Mouse (Mus musculus) testis, postnatal 10 days (tissue): ENCODE results near the gene Gpr18.

Source experiments
- DNase-seq: peaks from one replicate; pipeline ENCODE4 v3.0.0; 2021; ENCODE audit warnings: low spot score

Gene Gpr18

DNA sequence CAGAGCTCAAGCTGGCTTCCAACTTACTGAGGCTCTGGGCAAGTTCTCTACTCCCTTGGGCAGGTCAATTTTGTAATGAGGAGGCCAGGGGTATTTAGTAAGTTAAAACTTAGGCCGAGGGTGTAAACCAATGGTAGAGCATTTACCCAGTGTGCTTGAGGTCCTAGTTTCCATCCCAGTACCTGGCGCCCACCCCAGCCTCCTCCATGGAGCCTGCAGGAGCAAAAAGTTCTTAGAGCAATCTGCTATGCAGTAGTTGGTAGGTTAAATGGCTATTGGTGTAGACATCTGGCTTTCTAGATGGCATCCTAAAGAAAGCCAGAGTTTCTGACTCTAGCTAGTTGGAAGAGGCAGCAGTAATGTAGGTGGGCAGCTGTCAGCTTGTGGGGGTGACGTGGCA is 33.9 kb upstream of the Gpr18 start:
- DNase-seq = no peak

GRCm38 (mm10) chr14:121947966-121948365 is 32.4 kb upstream of the Gpr18 start:
- no peak for DNase-seq

GRCm38 (mm10) chr14:121947201-121947760 is 31.7 kb upstream of the Gpr18 start:
- no peak for DNase-seq

- no peak for DNase-seq
Observed at GRCm38 (mm10) chr14:121946728-121947127, 31.1 kb upstream of the Gpr18 start.

GRCm38 (mm10) chr14:121946131-121946530 is 30.6 kb upstream of the Gpr18 start:
- no peak for DNase-seq

GRCm38 (mm10) chr14:121939582-121939981 is 24.0 kb upstream of the Gpr18 start:
- no peak for DNase-seq

DNA sequence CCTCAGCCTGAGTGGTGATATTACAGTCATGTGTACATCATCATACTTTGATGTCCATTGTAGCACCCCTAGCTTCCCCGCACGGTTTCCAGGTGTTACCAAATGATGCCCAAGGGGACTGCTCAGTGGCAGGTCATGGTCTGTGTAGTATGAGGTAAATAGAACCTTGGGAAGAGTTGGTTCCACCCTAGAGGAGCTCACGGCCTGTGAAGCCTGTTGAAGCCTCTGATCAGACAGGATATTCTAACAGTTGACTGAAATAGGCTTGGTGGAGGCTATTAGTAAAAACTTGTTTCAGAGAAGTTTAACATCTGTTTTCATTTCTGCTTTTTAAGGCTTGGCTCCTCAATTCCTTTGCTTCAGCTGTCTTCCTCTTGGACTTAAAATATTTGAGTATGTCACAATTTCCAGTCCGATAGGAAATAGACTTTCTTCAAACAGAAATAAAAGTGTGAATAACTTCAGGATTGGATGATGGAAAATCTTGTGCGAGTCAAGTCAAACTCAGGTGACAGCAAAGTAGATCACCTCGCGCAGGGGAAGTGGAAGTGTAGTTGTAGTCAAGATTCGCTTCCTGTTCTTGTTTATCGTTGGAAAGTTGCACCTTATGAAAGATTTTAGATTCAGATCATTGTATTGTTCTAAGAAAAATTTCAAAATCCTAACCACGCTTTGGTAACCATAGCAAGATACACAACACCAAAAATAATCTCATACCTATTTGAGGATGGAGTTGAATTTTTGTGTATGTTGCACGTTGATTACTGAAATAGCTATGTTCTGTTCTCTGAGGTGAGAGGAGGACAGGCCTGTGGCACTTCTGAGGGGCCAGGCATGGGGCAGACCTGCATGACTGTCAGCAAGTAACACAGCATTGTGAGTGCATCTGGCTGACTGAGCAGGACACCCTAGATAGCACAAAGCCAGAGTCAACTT is 22.9 kb upstream of the Gpr18 start:
- DNase-seq = no peak

GRCm38 (mm10) chr14:121937601-121938255 is 22.1 kb upstream of the Gpr18 start:
- DNase-seq = no peak

DNA sequence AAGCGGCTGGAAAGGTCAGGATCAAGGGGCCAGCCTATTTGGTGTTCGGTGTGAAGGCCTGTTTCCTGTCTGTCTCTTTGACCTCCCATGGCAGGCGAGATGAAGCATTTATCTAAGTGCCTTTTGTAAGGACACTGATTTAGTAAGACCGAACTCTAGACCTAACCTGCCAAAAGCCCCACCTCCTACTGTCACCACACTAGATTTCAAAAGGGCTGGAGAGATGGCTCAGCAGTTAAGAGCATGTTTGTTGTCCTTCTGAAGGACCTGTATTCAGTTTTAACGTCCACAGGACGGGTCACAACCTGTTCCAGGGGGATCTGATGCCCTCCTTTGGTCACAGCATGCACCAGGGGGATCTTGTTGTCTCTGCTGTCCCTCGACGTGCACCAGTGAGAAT is 21.3 kb upstream of the Gpr18 start:
- no peak for DNase-seq

DNA sequence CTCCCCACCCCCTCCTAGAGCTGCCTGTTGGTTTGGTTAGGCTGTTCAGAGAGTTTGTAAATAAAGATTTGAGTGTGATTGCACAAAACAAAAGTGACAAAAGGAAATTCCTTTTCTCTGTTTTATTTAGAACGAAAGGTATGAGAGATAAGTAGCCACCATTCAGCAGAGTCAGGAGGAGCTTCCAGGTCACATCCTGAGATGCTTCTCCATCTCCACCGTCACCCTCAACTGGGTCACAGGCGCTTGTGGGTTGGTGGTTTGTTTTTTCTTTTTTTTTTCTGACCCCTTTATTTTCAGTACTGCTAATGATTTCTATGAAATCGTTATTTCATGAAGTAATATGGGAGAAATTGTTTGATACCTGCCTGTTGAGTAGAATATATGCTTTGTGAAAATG is 20.8 kb upstream of the Gpr18 start:
- DNase-seq = no peak

- DNase-seq = no peak
Observed at GRCm38 (mm10) chr14:121934597-121934946, 19.0 kb upstream of the Gpr18 start.

DNA sequence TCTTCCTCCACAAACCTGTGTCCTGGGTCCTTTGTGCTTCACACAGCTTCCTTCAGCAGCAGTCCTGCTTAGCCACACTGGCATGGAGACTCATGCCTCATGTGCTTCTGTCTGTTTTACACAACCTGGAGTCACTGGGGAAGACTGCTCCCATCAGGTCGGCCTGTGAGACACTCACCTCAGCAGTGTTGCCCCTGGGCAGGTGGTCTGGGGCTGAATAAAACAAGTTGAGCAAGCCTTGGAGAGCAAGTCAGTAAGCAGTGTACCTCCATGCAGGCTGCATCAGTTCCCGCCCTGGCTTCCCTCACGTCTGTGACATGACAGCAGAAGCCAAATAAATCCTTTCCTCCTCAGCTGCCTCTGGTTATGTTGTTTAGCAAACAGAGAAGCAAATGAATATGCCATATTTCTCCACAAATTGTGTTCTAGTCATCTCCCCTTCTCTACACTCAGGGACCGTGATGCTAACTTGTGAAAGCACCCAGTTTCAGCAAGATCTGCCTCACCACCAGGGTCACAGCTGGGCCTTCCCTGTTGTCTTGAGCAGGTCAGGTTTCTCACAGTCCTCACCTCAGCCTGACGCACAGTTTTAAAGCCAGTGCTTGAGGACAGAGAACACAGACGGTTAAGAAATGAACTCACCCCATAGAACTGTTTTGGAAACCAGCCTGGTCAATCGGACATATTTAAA is 18.5 kb upstream of the Gpr18 start:
- DNase-seq = no peak

DNA sequence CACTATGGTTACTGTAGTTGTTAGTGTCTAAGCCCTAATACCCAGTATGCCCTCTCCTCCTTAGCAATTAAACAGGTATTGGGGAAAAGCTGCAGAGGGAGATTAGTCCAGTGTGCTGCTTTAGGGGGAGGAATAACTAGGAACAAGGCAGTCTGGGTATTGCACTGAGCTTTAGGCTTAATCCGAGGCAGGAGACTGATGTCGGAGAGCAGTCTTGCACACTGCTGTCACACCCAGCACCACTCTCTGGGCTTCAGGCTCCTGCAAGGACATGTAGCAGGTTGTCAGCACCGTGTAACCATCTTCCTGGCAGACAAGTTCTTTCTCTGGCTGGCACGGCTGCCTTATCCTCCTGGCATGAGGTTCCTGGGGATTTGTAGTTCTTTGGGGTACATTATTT is 16.6 kb upstream of the Gpr18 start:
- DNase-seq = no peak

- no peak for DNase-seq
Observed at GRCm38 (mm10) chr14:121931594-121931993, 16.0 kb upstream of the Gpr18 start.

DNA sequence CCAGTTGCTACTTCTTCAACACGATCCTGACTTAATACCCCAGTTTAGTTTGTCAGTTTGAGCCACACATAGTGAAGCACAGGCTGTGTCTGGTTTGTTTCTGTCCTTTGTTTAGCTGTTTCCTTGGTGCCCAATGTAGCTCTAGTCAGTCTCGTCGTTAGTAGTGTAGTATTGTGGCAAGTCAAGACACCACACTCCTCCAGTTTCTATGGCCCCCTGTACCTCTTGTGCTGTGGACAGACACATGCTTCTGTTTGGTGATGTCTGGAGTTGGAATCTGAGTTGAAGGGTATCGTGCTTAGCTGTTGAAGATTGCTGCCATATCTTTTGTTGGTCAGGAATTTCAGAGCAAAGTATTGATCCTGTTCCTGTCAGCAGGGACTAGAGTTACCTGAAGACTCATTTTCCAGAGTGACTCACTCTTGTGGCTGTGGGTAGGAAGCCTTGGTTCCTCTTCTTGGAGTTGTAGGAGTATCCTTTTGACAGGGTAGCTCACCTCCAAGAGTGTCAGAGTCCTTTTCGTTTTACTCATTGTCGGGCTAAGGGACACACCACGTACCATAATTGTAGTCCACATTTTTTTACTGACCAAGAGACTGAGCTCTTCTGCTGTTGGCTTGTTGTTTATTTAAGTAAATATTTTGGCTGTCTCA is 15.3 kb upstream of the Gpr18 start:
- no peak for DNase-seq

- no peak for DNase-seq
Observed at GRCm38 (mm10) chr14:121929243-121929951, 13.8 kb upstream of the Gpr18 start.

DNA sequence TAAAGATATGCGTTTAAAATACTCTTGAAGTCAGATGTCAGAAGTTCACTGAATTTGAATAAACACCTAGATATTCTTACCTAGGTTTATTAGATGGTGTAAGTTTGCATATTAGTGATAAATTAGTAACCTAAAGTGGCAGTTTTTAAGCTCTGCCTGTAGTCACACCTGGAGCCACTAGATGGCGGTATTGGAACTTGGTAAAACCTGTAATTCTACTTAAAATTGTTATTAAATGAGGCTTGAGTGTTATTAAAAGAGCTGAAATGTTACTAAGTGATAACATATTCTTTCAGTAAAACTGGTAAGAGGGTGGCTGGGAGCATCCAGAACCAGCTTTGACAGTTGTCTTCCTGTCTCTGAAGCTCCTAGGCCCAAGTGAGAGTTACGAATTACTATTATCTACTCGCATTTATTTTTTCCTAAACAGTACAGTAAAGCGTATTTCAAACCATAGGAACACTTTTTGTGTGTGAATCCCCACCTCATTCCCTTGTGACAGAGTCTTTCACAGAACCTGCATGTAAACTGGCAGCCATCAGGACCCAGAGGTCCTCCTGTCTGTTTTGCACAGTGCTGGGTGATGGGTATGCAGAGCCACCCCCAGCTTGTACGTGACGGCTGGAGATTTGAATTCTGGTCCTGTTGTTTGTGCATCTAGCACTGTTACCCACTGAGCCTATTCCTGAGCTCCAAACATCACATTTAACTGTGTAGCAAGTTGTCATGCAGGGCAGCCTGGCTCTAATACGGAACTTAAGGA is 13.0 kb upstream of the Gpr18 start:
- peak; percentile 77 for DNase-seq

GRCm38 (mm10) chr14:121927451-121927850 is 11.9 kb upstream of the Gpr18 start:
- no peak for DNase-seq

- no peak for DNase-seq
Observed at GRCm38 (mm10) chr14:121926901-121927300, 11.3 kb upstream of the Gpr18 start.

DNA sequence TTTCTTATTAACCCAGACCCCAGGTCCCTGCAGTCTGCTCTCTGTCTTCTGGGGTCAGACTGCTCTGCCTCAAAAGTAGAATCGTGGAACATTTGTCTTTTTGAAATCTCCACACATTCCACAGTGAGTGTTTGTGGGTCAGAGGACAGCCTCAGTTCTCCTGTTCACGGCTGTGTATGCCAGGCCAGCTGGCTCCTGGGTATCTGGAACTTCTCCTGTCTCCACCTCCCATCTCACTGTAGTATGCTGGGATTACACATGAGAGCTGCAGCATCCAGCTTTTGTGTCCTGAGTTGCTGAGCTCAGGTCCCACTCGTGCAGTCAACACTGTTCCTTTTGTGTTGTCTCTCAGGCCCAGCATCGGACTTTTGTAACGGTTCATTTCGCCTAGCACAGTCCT is 9.3 kb upstream of the Gpr18 start:
- no peak for DNase-seq

DNA sequence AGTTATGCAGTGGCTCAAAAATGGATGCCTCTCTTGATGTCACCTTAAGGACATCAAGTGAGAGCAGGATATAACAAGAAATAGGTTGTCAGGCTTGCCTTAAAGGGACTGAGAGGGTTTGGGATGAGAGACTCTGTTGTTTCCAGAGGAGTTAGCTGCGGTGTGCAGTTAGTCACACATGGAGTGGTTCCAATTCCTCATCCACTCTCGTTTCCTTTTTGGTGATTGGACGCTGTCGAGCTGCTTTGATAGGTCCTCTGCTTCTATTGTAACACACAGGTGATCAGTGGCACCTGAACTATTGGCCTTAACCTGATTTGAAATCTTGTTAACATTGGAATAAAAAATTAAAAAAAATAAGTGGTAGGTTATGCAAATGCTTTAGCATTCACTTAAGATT is 7.2 kb upstream of the Gpr18 start:
- DNase-seq = no peak
